Comparison of ENCODE assay signal across 14 mouse cellular contexts in the genomic region with DNA sequence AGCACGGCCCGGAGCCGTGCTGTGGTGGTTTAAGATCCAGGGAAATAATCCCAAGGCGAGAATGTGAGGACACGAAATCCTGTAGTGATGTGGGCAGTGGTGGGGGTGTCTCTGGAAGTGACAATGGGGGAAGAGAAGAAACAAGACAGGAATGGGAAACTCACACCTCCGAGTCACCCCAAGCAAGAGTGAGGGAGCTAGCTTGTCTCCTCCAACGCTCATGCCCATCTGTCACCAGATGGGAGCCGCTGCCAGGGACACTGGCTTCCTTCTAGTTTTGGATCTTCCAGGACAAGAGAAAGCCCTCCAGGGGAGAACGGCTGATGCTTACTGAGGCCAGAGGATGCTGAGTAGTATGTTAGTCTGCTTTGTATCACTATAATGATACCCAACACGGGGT.
DNase-seq lines count a peak whose midpoint lies in the region; ATAC-seq lines count a peak whose summit lies in the region.
"Had no signal": no experiment of that assay in that cellular context is flagged by ENCODE, and none has a peak within 500 bp of the region (broad histone marks: within the 10 kb centered on the region; RNA-seq: fewer than 3 reads in every experiment).

No protein-coding gene starts in this region.

- no peaks in the 10 kb centered on the region for H3K36me3 ChIP-seq in liver, embryonic 11.5 days (ENCODE audit: control insufficient read depth, insufficient read depth, low read length)
- H3K36me3 ChIP-seq: embryonic facial prominence, embryonic 13.5 days; lung, embryonic 15.5 days; midbrain, embryonic 15.5 days had no signal

- no peak overlapping the region for H3K4me2 ChIP-seq in liver, embryonic 11.5 days
- H3K4me2 ChIP-seq: embryonic facial prominence, embryonic 13.5 days; lung, embryonic 15.5 days; midbrain, embryonic 15.5 days had no signal

- no peaks in the 10 kb centered on the region for H3K9me3 ChIP-seq in liver, embryonic 11.5 days (ENCODE audit: control insufficient read depth, low read length)
- H3K9me3 ChIP-seq: embryonic facial prominence, embryonic 13.5 days; lung, embryonic 15.5 days; midbrain, embryonic 15.5 days had no signal

- 85% methylated on average over 10 of the region's 10 CpGs for WGBS in liver, embryonic 11.5 days

- peak; percentile 43 for DNase-seq in cerebellum, adult 11 months
- DNase-seq in cerebellum, postnatal 4 days (ENCODE audit: low spot score in 2 of 2), result no peak
- DNase-seq in right cerebral cortex, postnatal 25 days, result peak; percentile 64
- DNase-seq in right cerebral cortex, postnatal 10 days (ENCODE audit: low spot score in 2 of 2), result no peak
- peak; percentile 31 to 81 for DNase-seq in left cerebral cortex, adult 8-10 months (ENCODE audit: low spot score in 2 of 2)
- DNase-seq in kidney, postnatal 36 days, result no peak
- no peak for DNase-seq in kidney, adult 8-10 months
- no peak for DNase-seq in liver, embryonic 11.5 days (ENCODE audit: low spot score)
- DNase-seq: adrenal gland, postnatal 25 days; kidney, postnatal 10 days; liver had no signal

- no peak for ATAC-seq in liver, embryonic 11.5 days (replicated peaks; ENCODE audit: low FRiP score)
- ATAC-seq: midbrain, embryonic 15.5 days had no signal

- no peak overlapping the region for H3K27ac ChIP-seq in liver, embryonic 11.5 days (ENCODE audit: low read depth, low read length)
- H3K27ac ChIP-seq: embryonic facial prominence, embryonic 13.5 days; lung, embryonic 15.5 days; midbrain, embryonic 15.5 days had no signal

- H3K4me1 ChIP-seq in liver, embryonic 11.5 days (replicated peaks; ENCODE audit: control insufficient read depth, insufficient read depth, low read length), result 0 out of 2 replicates have a peak, but pooled peaks cover 2% of the 10 kb centered on the region
- H3K4me1 ChIP-seq: lung, embryonic 15.5 days; midbrain, embryonic 15.5 days had no signal

- H3K4me3 ChIP-seq in liver, embryonic 11.5 days (ENCODE audit: low read depth, low read length), result no peak overlapping the region
- H3K4me3 ChIP-seq: embryonic facial prominence, embryonic 13.5 days; lung, embryonic 15.5 days; midbrain, embryonic 15.5 days had no signal

- H3K9ac ChIP-seq in liver, embryonic 11.5 days (ENCODE audit: low read depth, low read length), result no peak overlapping the region
- H3K9ac ChIP-seq: embryonic facial prominence, embryonic 13.5 days; lung, embryonic 15.5 days; midbrain, embryonic 15.5 days had no signal

- no peaks in the 10 kb centered on the region for H3K27me3 ChIP-seq in liver, embryonic 11.5 days (replicated peaks; ENCODE audit: control insufficient read depth, insufficient read depth, low read length)
- H3K27me3 ChIP-seq: embryonic facial prominence, embryonic 13.5 days; lung, embryonic 15.5 days; midbrain, embryonic 15.5 days had no signal

Comparison
In these comparisons a context has a peak if more than half of its experiments do, and no peak if none do; other contexts are left out.
1. DNase-seq: peak in cerebellum, adult 11 months (single experiment), right cerebral cortex, postnatal 25 days (single experiment) and left cerebral cortex, adult 8-10 months (2 of 2); none in cerebellum, postnatal 4 days (0 of 2), right cerebral cortex, postnatal 10 days (0 of 2), kidney, postnatal 36 days (0 of 2), kidney, adult 8-10 months (0 of 2) and liver, embryonic 11.5 days (single experiment).